ENCODE assay signal across 16 mouse cellular contexts in the genomic region with DNA sequence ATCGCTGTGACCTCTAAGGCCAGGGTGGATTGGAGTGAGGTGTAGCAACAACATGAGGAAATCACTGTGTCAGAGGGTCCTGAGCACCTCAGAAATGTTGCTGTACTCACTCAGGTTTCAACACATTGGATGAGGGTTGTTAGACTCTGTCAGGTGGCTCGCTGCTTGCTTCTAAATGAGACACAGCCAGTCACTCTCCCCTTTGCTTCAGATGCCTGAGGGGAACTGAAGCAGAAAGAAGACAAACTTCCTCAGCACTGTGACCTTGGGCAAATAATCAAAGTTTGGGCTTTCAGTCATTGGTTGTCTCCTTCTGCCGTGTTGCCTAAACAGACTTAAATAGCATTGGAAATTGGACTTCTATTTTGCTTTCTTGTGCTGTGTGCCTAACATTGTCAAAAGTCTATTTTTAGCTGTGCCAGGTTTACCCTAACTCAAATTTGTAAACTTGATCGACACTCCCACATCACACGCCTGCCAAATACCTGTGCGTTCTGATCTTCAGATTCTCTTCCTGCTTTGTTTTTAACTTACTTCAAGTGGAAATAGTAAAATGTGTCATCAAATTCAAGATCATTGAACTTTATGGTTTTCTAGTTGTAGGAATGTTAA.
DNase-seq lines count a peak whose midpoint lies in the region; ATAC-seq and TF ChIP-seq lines count a peak whose summit lies in the region.
"Had no signal": no experiment of that assay in that cellular context is flagged by ENCODE, and none has a peak within 500 bp of the region (broad histone marks: within the 10 kb centered on the region; RNA-seq: fewer than 3 reads in every experiment).

No protein-coding gene starts in this region.

- H3K4me3 ChIP-seq in heart, adult 2 months, result no peak overlapping the region
- H3K4me3 ChIP-seq in stomach, embryonic 16.5 days (replicated peaks; ENCODE audit: low read length), result no peak overlapping the region
- H3K4me3 ChIP-seq in stomach, postnatal 0 days (ENCODE audit: low read depth, low read length), result no peak overlapping the region
- H3K4me3 ChIP-seq in kidney, embryonic 15.5 days (replicated peaks), result no peak overlapping the region
- H3K4me3 ChIP-seq in forebrain, postnatal 0 days (ENCODE audit: low read depth, low read length), result no peak overlapping the region
- H3K4me3 ChIP-seq: liver, embryonic 15.5 days; midbrain, embryonic 13.5 days; stomach, embryonic 15.5 days had no signal

- peaks cover 3% of the 10 kb centered on the region for H3K79me2 ChIP-seq in heart, adult 2 months (replicated peaks; ENCODE audit: control insufficient read depth, insufficient read depth, low read length)

- no peak for DNase-seq in heart, adult 2 months
- no peak for DNase-seq in heart, postnatal 14 days
- no peak for DNase-seq in stomach, postnatal 0 days (ENCODE audit: low spot score)
- no peak for DNase-seq in thymus, postnatal 25 days
- no peak for DNase-seq in thymus, adult 18-20 months
- no peak for DNase-seq in forebrain, postnatal 0 days
- DNase-seq: adrenal gland, postnatal 14 days; cerebellum, adult 9-11 months; layer of hippocampus, adult 9-11 months had no signal

- no peak overlapping the region for H3K4me2 ChIP-seq in stomach, embryonic 16.5 days (ENCODE audit: low read depth, low read length)
- no peak overlapping the region for H3K4me2 ChIP-seq in stomach, postnatal 0 days (replicated peaks; ENCODE audit: low read depth)
- H3K4me2 ChIP-seq in kidney, embryonic 15.5 days, result no peak overlapping the region
- H3K4me2 ChIP-seq in forebrain, postnatal 0 days (ENCODE audit: low read depth), result no peak overlapping the region
- H3K4me2 ChIP-seq: liver, embryonic 15.5 days; midbrain, embryonic 13.5 days; stomach, embryonic 15.5 days had no signal

- H3K27ac ChIP-seq in heart, adult 2 months, result peak overlapping the region; percentile 62
- H3K27ac ChIP-seq in stomach, embryonic 16.5 days (ENCODE audit: low read length), result peak overlapping the region; percentile 43; the same call in 1 of the 2 replicates
- H3K27ac ChIP-seq in stomach, postnatal 0 days (replicated peaks), result no peak overlapping the region
- H3K27ac ChIP-seq in kidney, embryonic 15.5 days, result peak overlapping the region; percentile 49; the same call in 1 of the 2 replicates
- H3K27ac ChIP-seq in forebrain, postnatal 0 days (ENCODE audit: low read depth, low read length), result no peak overlapping the region
- H3K27ac ChIP-seq: liver, embryonic 15.5 days; macrophage; midbrain, embryonic 13.5 days; stomach, embryonic 15.5 days had no signal

- H3K4me1 ChIP-seq in heart, adult 2 months (ENCODE audit: control insufficient read depth, insufficient read depth, low read length), result peaks cover 13% of the 10 kb centered on the region
- H3K4me1 ChIP-seq in stomach, embryonic 16.5 days (ENCODE audit: control insufficient read depth, insufficient read depth, low read length), result no peaks in the 10 kb centered on the region
- H3K4me1 ChIP-seq in stomach, postnatal 0 days (replicated peaks; ENCODE audit: control insufficient read depth, insufficient read depth), result no peaks in the 10 kb centered on the region
- peaks cover 12% of the 10 kb centered on the region for H3K4me1 ChIP-seq in kidney, embryonic 15.5 days
- no peaks in the 10 kb centered on the region for H3K4me1 ChIP-seq in forebrain, postnatal 0 days (ENCODE audit: insufficient read depth)
- H3K4me1 ChIP-seq: midbrain, embryonic 13.5 days had no signal

- no peak for TF ChIP-seq CTCF in heart, adult 2 months (IDR thresholded peaks at IDR 0.05)
- TF ChIP-seq CTCF in stomach, postnatal 0 days (IDR thresholded peaks at IDR 0.05; ENCODE audit: low read depth), result no peak
- TF ChIP-seq CTCF in forebrain, postnatal 0 days (IDR thresholded peaks at IDR 0.05; ENCODE audit: low read depth), result no peak

- H3K36me3 ChIP-seq in heart, adult 2 months (ENCODE audit: control insufficient read depth, insufficient read depth, low read length), result peaks cover 31% of the 10 kb centered on the region
- H3K36me3 ChIP-seq in stomach, embryonic 16.5 days (ENCODE audit: control insufficient read depth, insufficient read depth, low read length), result no peaks in the 10 kb centered on the region
- no peaks in the 10 kb centered on the region for H3K36me3 ChIP-seq in stomach, postnatal 0 days (ENCODE audit: control insufficient read depth, insufficient read depth, low read length)
- no peaks in the 10 kb centered on the region for H3K36me3 ChIP-seq in kidney, embryonic 15.5 days
- H3K36me3 ChIP-seq in forebrain, postnatal 0 days (ENCODE audit: insufficient read depth), result no peaks in the 10 kb centered on the region
- H3K36me3 ChIP-seq: liver, embryonic 15.5 days; midbrain, embryonic 13.5 days; stomach, embryonic 15.5 days had no signal

- peak overlapping the region; percentile 31 for H3K9ac ChIP-seq in heart, adult 2 months (ENCODE audit: low read depth, low read length)
- H3K9ac ChIP-seq in stomach, embryonic 16.5 days (ENCODE audit: low read length), result no peak overlapping the region
- H3K9ac ChIP-seq in stomach, postnatal 0 days (ENCODE audit: low read length), result no peak overlapping the region
- no peak overlapping the region for H3K9ac ChIP-seq in kidney, embryonic 15.5 days
- no peak overlapping the region for H3K9ac ChIP-seq in forebrain, postnatal 0 days
- H3K9ac ChIP-seq: liver, embryonic 15.5 days; midbrain, embryonic 13.5 days; stomach, embryonic 15.5 days had no signal

- TF ChIP-seq EP300 in heart, adult 2 months (IDR thresholded peaks at IDR 0.05; ENCODE audit: insufficient read depth, low read depth, low read length), result no peak
- TF ChIP-seq EP300 in stomach, postnatal 0 days (optimal IDR thresholded peaks at IDR 0.05), result no peak

- TF ChIP-seq POLR2A in heart, adult 2 months (IDR thresholded peaks at IDR 0.05; ENCODE audit: insufficient read depth, low read depth, low read length), result no peak

- no peaks in the 10 kb centered on the region; the same call in 1 of the 2 replicates for H3K9me3 ChIP-seq in stomach, embryonic 16.5 days (replicated peaks; ENCODE audit: control insufficient read depth, low read length)
- no peaks in the 10 kb centered on the region for H3K9me3 ChIP-seq in stomach, postnatal 0 days (ENCODE audit: control insufficient read depth, low read length)
- no peaks in the 10 kb centered on the region; the same call in 1 of the 2 replicates for H3K9me3 ChIP-seq in kidney, embryonic 15.5 days (replicated peaks)
- no peaks in the 10 kb centered on the region for H3K9me3 ChIP-seq in forebrain, postnatal 0 days (ENCODE audit: low read length)
- H3K9me3 ChIP-seq: liver, embryonic 15.5 days; midbrain, embryonic 13.5 days; stomach, embryonic 15.5 days had no signal

- no peak for ATAC-seq in stomach, embryonic 16.5 days (ENCODE audit: insufficient read depth, low FRiP score)
- ATAC-seq in stomach, postnatal 0 days (ENCODE audit: low FRiP score, low TSS enrichment), result no peak
- peak; percentile 78 for ATAC-seq in kidney, embryonic 15.5 days (replicated peaks; ENCODE audit: low FRiP score)
- no peak for ATAC-seq in forebrain, postnatal 0 days
- ATAC-seq: hindbrain, embryonic 16.5 days; midbrain, embryonic 13.5 days had no signal

- intact Hi-C loops in heart, adult 2 months (cut with DNase I), result no loop called here
- intact Hi-C loops in heart, postnatal 14 days (cut with DNase I), result no loop called here

- WGBS in heart, adult 2 months, result 56% methylated on average over 6 of the region's 6 CpGs
- 69% methylated on average over 6 of the region's 6 CpGs for WGBS in stomach, embryonic 16.5 days
- 63% methylated on average over 6 of the region's 6 CpGs for WGBS in stomach, postnatal 0 days
- 66% methylated on average over 6 of the region's 6 CpGs for WGBS in kidney, embryonic 15.5 days
- WGBS in forebrain, postnatal 0 days, result 84% methylated on average over 6 of the region's 6 CpGs

- H3K27me3 ChIP-seq in heart, adult 2 months (ENCODE audit: control insufficient read depth, insufficient read depth, low read length), result no peaks in the 10 kb centered on the region
- no peaks in the 10 kb centered on the region for H3K27me3 ChIP-seq in stomach, embryonic 16.5 days (ENCODE audit: control insufficient read depth, insufficient read depth, low read length)
- no peaks in the 10 kb centered on the region for H3K27me3 ChIP-seq in stomach, postnatal 0 days (ENCODE audit: control insufficient read depth, insufficient read depth, low read length)
- H3K27me3 ChIP-seq in kidney, embryonic 15.5 days, result no peaks in the 10 kb centered on the region
- H3K27me3 ChIP-seq in forebrain, postnatal 0 days (ENCODE audit: insufficient read depth, low read length), result no peaks in the 10 kb centered on the region
- H3K27me3 ChIP-seq: liver, embryonic 15.5 days; midbrain, embryonic 13.5 days; stomach, embryonic 15.5 days had no signal

Comparison
In these comparisons a context has a peak if more than half of its experiments do, and no peak if none do; other contexts are left out.
1. H3K27ac ChIP-seq: peak in heart, adult 2 months (single experiment), stomach, embryonic 16.5 days (single experiment) and kidney, embryonic 15.5 days (single experiment); none in stomach, postnatal 0 days (single experiment) and forebrain, postnatal 0 days (single experiment).